Mouse (Mus musculus) bone marrow macrophage, adult 2 months (primary cell): ENCODE data around the gene Dr1.

ENCODE experiments used
- CTCF ChIP-seq: IDR thresholded peaks from 2 replicates; pipeline ENCODE4 v1.5.1; 2012; ENCODE audit warnings: low read depth, mild to moderate bottlenecking, low read length, moderate library complexity
- POLR2A ChIP-seq: IDR thresholded peaks from 2 replicates; pipeline ENCODE4 v1.6.1; 2012; ENCODE audit warnings: mild to moderate bottlenecking, low read depth, low read length, borderline replicate concordance

DNA sequence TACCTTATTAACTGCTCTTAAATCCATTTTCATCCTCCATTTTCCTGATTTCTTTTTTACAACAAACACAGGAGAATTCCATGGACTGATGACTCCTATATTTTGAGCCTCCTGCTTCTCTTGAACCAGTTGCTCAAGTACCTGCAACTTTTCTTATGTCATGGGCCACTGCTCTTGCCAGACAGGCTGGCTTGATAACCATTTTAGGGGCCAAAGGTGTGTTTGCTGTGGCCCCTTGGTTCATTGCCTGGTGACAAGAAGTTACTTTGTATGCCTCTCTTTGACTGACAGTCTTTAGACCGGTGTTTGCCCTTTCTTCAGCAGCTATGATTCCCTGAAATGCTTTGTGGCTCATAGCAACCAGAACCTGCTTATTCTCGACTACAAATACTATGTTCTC lies 18.7 kb upstream of the Dr1 start:
- TF ChIP-seq POLR2A (no peak), CTCF (no peak)
